Mouse (Mus musculus) lung, adult 18-20 months (tissue): ENCODE data around the gene Snrnp25.

Experiments used
- DNase-seq, 2 experiments: peaks; one replicate each; pipeline ENCODE4 v3.0.0; 2022; ENCODE audit warnings: mixed read lengths in 2 of 2

The Snrnp25 gene

GRCm38 (mm10) chr11:32225222-32226104, 20.2 kb downstream of the Snrnp25 start:
- DNase-seq = peak; percentile 44 to 49

GRCm38 (mm10) chr11:32226124-32226871, 21.1 kb downstream of the Snrnp25 start, which contains the start of gene Mpg:
Gene Mpg (plus strand): TSS chr11:32226505.
- peak; percentile 88 to 92 for DNase-seq

GRCm38 (mm10) chr11:32227041-32227440, 21.8 kb downstream of the Snrnp25 start:
- no peak for DNase-seq

- no peak for DNase-seq
Measured at GRCm38 (mm10) chr11:32227555-32227954, 22.3 kb downstream of the Snrnp25 start.

GRCm38 (mm10) chr11:32228292-32228845, 23.2 kb downstream of the Snrnp25 start:
- no peak for DNase-seq

- DNase-seq = peak in 1 of 2 experiments; percentile 24
Measured at GRCm38 (mm10) chr11:32230220-32230619, 25.0 kb downstream of the Snrnp25 start.

- no peak for DNase-seq
Measured at GRCm38 (mm10) chr11:32231125-32231524, 25.9 kb downstream of the Snrnp25 start.

- DNase-seq = no peak
Measured at GRCm38 (mm10) chr11:32232848-32233247, 27.6 kb downstream of the Snrnp25 start.

GRCm38 (mm10) chr11:32233895-32234294, 28.7 kb downstream of the Snrnp25 start:
- no peak for DNase-seq

GRCm38 (mm10) chr11:32234816-32235485, 29.7 kb downstream of the Snrnp25 start:
- DNase-seq = no peak

- DNase-seq = peak; percentile 47 to 53
Measured at GRCm38 (mm10) chr11:32235646-32236045, 30.4 kb downstream of the Snrnp25 start.

GRCm38 (mm10) chr11:32236132-32236531, 30.9 kb downstream of the Snrnp25 start:
- DNase-seq = no peak

- peak in 1 of 2 experiments; percentile 41 for DNase-seq
Measured at GRCm38 (mm10) chr11:32236712-32237410, 31.6 kb downstream of the Snrnp25 start.

- DNase-seq = no peak
Measured at GRCm38 (mm10) chr11:32237411-32237795, 32.2 kb downstream of the Snrnp25 start.

GRCm38 (mm10) chr11:32238093-32238860, 33.1 kb downstream of the Snrnp25 start:
- peak; percentile 70 to 77 for DNase-seq

GRCm38 (mm10) chr11:32241391-32241790, 36.2 kb downstream of the Snrnp25 start:
- DNase-seq = no peak

GRCm38 (mm10) chr11:32242209-32242608, 37.0 kb downstream of the Snrnp25 start:
- no peak for DNase-seq

- DNase-seq = no peak
Measured at GRCm38 (mm10) chr11:32243205-32243955, 38.2 kb downstream of the Snrnp25 start.

GRCm38 (mm10) chr11:32244064-32244463, 38.8 kb downstream of the Snrnp25 start:
- DNase-seq = no peak

- DNase-seq = no peak
Measured at GRCm38 (mm10) chr11:32244617-32245016, 39.4 kb downstream of the Snrnp25 start.

GRCm38 (mm10) chr11:32245614-32246013, 40.4 kb downstream of the Snrnp25 start:
- DNase-seq = no peak
